Mouse (Mus musculus) intestine, postnatal 0 days (tissue): ENCODE measurements around the gene 4930469K13Rik. TPM values are rescaled to one million over a fixed set of nuclear protein-coding genes. Genes with fewer than 3 reads are reported as not detected.

Experiments used
- ATAC-seq: fragments of 200-750 bp; cut with Nextera tagmentation; 2 replicates; pipeline ENCODE4 v1.8.0; 2017; ENCODE audit warnings: mild to moderate bottlenecking, moderate TSS enrichment, moderate library complexity
- H3K27ac ChIP-seq: fragments of 300-500 bp; sonication (generic); 2 replicates; pipeline ENCODE4 v1.5.1; 2014; ENCODE audit warnings: mild to moderate bottlenecking, low read depth, low read length, moderate library complexity
- H3K27me3 ChIP-seq: fragments of 300-500 bp; sonication (generic); replicated peaks from 2 replicates; pipeline ENCODE4 v1.6.1; 2014; ENCODE audit warnings: low read length, mixed read lengths; ENCODE audit not compliant: control insufficient read depth, insufficient read depth
- H3K36me3 ChIP-seq: fragments of 300-500 bp; sonication (generic); 2 replicates; pipeline ENCODE4 v1.6.1; 2014; ENCODE audit warnings: mild to moderate bottlenecking, moderate library complexity; ENCODE audit not compliant: control insufficient read depth, insufficient read depth
- H3K4me1 ChIP-seq: fragments of 300-500 bp; sonication (generic); replicated peaks from 2 replicates; pipeline ENCODE4 v1.6.1; 2014; ENCODE audit warnings: antibody characterized with exemption, low read length, mixed read lengths; ENCODE audit not compliant: control insufficient read depth, insufficient read depth
- H3K4me2 ChIP-seq: fragments of 300-500 bp; sonication (generic); replicated peaks from 2 replicates; pipeline ENCODE4 v1.6.1; 2014; ENCODE audit warnings: low read depth, mild to moderate bottlenecking, moderate library complexity
- H3K4me3 ChIP-seq: fragments of 300-500 bp; sonication (generic); 2 replicates; pipeline ENCODE4 v1.5.1; 2014; ENCODE audit warnings: low read depth, low read length
- H3K9ac ChIP-seq: fragments of 300-500 bp; sonication (generic); 2 replicates; pipeline ENCODE4 v1.6.1; 2014; ENCODE audit warnings: mild to moderate bottlenecking, low read depth, low read length
- H3K9me3 ChIP-seq: fragments of 300-500 bp; sonication (generic); 2 replicates; pipeline ENCODE4 v1.6.1; 2016; ENCODE audit warnings: mixed run types; ENCODE audit not compliant: control insufficient read depth
- CTCF ChIP-seq: sonication (generic); IDR thresholded peaks from 2 replicates; pipeline ENCODE4 v1.5.1; 2016; ENCODE audit warnings: low read depth, mild to moderate bottlenecking, control low read depth, antibody characterized with exemption, moderate library complexity
- WGBS: fragments of 180-500 bp; shearing (Covaris S2); extraction: QIAGEN DNeasy Blood & Tissue Kit; methylation state at CpG from one replicate; pipeline ENCODE4 v1.1.7; 2014; 5-methylcytosine and 5-hydroxymethylcytosine counted together
- polyA plus RNA-seq: library from polyadenylated mRNA; unstranded; fragments of >200 nt; fragmentation: Nextera tagmentation; extraction: Ambion mirVana; gene quantifications from 2 replicates; pipeline ENCODE4 v1.2.1, GENCODE M21; 2015

The 4930469K13Rik gene
- polyA plus RNA-seq, 1 experiment from 2014 or later: not detected

DNA sequence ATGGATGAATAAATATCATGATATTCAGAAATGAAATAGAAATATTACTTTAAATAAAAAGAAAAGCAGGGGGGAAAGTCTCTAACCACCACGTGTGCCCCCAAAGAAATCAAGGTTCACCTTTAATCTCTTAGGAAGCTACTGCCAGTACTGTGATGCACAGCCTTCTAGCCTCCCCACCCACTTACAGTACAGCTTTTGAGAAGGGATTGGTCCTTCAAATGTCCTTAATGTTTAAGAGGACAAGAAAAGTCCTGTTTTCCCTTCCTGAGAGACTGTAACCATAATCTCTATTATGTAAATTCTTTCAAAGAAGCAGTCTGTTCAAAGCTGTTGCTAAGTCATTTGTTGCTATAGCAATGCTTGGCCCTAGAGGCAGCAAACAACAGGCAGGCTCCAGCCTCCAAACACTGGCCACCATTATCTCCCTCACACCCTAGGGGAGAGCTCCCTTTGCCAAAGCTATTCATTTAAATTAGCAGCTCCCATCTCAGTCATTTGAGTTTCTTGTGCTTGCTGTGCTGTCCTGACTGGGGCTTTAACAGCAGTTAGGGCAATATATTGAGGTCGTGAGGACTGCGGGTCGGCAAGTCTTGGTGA, 14.5 kb upstream of the 4930469K13Rik start:
- ATAC-seq: no peak
- 37% methylated on average over 4 of the region's 4 CpGs for WGBS
- Histone ChIP-seq H3K9me3 (no peaks in the 10 kb centered on the region), H3K4me1 (no peaks in the 10 kb centered on the region), H3K4me2 (no peak overlapping the region), H3K27ac (no peak overlapping the region), H3K9ac (no peak overlapping the region), H3K27me3 (no peaks in the 10 kb centered on the region), H3K36me3 (no peaks in the 10 kb centered on the region), H3K4me3 (no peak overlapping the region)
- no peak for TF ChIP-seq CTCF

DNA sequence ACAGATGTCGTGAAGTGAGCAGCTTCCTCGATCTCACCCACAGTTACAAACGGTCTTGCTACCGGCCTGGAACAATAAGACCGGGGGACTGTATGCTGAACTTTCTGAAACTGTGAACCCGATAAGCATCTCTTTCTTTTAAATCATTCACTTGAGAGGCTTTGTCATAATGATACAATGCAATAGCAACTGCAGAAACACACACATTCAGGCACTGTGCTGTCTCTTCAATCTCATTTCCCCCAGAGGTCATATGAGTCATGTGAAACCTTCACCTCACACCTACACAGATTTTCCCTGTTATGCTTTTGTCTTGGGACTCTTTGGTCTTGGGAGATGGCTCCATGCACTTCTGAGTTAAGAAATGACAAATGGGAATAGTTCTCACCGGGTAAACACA, 13.6 kb upstream of the 4930469K13Rik start:
- no peak overlapping the region for H3K9ac ChIP-seq
- no peaks in the 10 kb centered on the region for H3K4me1 ChIP-seq
- H3K9me3 ChIP-seq: no peaks in the 10 kb centered on the region
- H3K36me3 ChIP-seq: no peaks in the 10 kb centered on the region
- ATAC-seq: no peak
- H3K4me2 ChIP-seq: no peak overlapping the region
- 77% methylated on average over 7 of the region's 7 CpGs for WGBS
- no peak for TF ChIP-seq CTCF
- no peak overlapping the region for H3K4me3 ChIP-seq
- H3K27ac ChIP-seq: no peak overlapping the region
- H3K27me3 ChIP-seq: no peaks in the 10 kb centered on the region

DNA sequence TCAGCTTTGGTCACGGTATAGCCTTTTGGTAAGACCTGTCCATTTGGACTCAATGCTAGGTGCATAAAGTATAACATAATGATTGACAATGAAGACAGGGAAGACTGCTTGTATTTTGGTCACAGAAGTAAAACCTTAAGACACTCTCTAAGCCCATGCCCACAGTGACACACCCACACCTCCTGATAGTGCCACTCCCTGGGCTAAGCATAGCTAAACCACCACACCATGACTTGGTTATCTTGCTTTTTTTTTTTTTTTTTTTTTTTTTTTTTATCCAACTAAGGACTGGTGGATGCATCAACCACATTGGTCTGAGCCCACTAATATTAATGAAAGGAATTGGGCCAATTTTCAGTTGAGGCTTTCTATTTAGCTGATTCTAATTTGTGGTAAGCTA, 10.9 kb upstream of the 4930469K13Rik start:
- 91% methylated on average over 1 of the region's 1 CpGs for WGBS
- no peak for TF ChIP-seq CTCF
- no peak overlapping the region for H3K4me2 ChIP-seq
- H3K4me3 ChIP-seq: no peak overlapping the region
- no peaks in the 10 kb centered on the region for H3K27me3 ChIP-seq
- H3K27ac ChIP-seq: no peak overlapping the region
- H3K4me1 ChIP-seq: no peaks in the 10 kb centered on the region
- no peak overlapping the region for H3K9ac ChIP-seq
- H3K9me3 ChIP-seq: no peaks in the 10 kb centered on the region
- ATAC-seq: no peak
- H3K36me3 ChIP-seq: no peaks in the 10 kb centered on the region

GRCm38 (mm10) chr11:34104919-34105318, 6.6 kb upstream of the 4930469K13Rik start:
- ATAC-seq: no peak
- Histone ChIP-seq H3K9me3 (no peaks in the 10 kb centered on the region), H3K4me2 (no peak overlapping the region), H3K4me3 (no peak overlapping the region), H3K27ac (no peak overlapping the region), H3K36me3 (no peaks in the 10 kb centered on the region), H3K27me3 (no peaks in the 10 kb centered on the region), H3K4me1 (no peaks in the 10 kb centered on the region), H3K9ac (no peak overlapping the region)
- TF ChIP-seq CTCF: no peak
- WGBS: 35% methylated on average over 1 of the region's 1 CpGs

- H3K9me3 ChIP-seq: no peaks in the 10 kb centered on the region
- no peak overlapping the region for H3K4me2 ChIP-seq
- no peak for TF ChIP-seq CTCF
- no peak for ATAC-seq
- H3K36me3 ChIP-seq: no peaks in the 10 kb centered on the region
- no peaks in the 10 kb centered on the region for H3K27me3 ChIP-seq
- H3K27ac ChIP-seq: no peak overlapping the region
- no peak overlapping the region for H3K4me3 ChIP-seq
- 75% methylated on average over 4 of the region's 4 CpGs for WGBS
- no peak overlapping the region for H3K9ac ChIP-seq
- H3K4me1 ChIP-seq: no peaks in the 10 kb centered on the region
Measured at GRCm38 (mm10) chr11:34101827-34102226, 3.5 kb upstream of the 4930469K13Rik start.

- no peaks in the 10 kb centered on the region for H3K27me3 ChIP-seq
- no peak for ATAC-seq
- no peaks in the 10 kb centered on the region for H3K9me3 ChIP-seq
- H3K36me3 ChIP-seq: no peaks in the 10 kb centered on the region
- WGBS: 64% methylated on average over 3 of the region's 3 CpGs
- no peak overlapping the region for H3K27ac ChIP-seq
- no peaks in the 10 kb centered on the region for H3K4me1 ChIP-seq
- no peak overlapping the region for H3K9ac ChIP-seq
- TF ChIP-seq CTCF: peak; percentile 55
- no peak overlapping the region for H3K4me2 ChIP-seq
- H3K4me3 ChIP-seq: no peak overlapping the region
Measured at GRCm38 (mm10) chr11:34087064-34087463, 11.3 kb downstream of the 4930469K13Rik start.
